Mouse (Mus musculus): ENCODE data around the gene Mterf1b.

DNA sequence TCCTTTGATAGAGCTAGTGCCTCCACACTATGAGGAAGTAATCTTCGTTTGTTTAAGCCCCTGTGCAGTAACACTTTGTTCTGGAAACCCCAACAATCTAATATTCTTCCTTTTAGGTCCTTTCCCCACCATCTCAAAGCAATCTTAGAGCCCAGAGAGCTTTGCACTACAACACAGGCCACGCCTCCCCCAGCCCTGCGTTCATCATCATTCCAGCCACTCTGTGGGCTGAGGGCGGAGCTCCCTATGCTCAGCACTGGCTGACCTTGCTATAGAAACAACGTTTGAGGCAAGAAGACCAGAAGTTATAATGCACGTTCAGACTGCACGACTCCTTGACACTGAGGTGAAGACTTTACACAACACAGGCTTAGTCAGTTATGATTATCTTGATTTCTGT is 29.7 kb upstream of the Mterf1b start:
- no peak for TF ChIP-seq CTCF (IDR thresholded peaks at IDR 0.05; ENCODE audit: extremely low read depth, insufficient read depth, insufficient read length, insufficient replicate concordance)
- TF ChIP-seq POLR2A (IDR thresholded peaks at IDR 0.05; ENCODE audit: low read depth, low read length) = no peak

Data from spleen, adult 2 months (tissue).